Mouse (Mus musculus) cerebellum, adult 2 months (tissue): ENCODE measurements around the gene Igf1r.

Experiments used
- CTCF ChIP-seq: fragments of 200-500 bp; IDR thresholded peaks from 2 replicates; pipeline ENCODE4 v1.5.1; 2011; ENCODE audit warnings: low read depth, mild to moderate bottlenecking, control low read depth, low read length, moderate library complexity, borderline replicate concordance; ENCODE audit not compliant: insufficient read depth
- POLR2A ChIP-seq: fragments of 200-500 bp; IDR thresholded peaks from 2 replicates; pipeline ENCODE4 v1.6.1; 2011; ENCODE audit warnings: low read length, control low read depth, borderline replicate concordance; ENCODE audit not compliant: insufficient read depth

- TF ChIP-seq CTCF (no peak), POLR2A (no peak)
These were observed 41.7 kb upstream of the Igf1r start for GRCm38 (mm10) chr7:67910947-67911346.
